Mouse (Mus musculus) ES-E14 (cell line): Measurements from ENCODE around the gene Tspear.

Source experiments
- MAFK ChIP-seq: IDR thresholded peaks from 2 replicates; pipeline ENCODE4 v1.6.1; 2014; ENCODE audit warnings: mild to moderate bottlenecking, low read depth, low read length, inconsistent platforms; ENCODE audit not compliant: insufficient read depth
- ZC3H11A ChIP-seq: IDR thresholded peaks from 2 replicates; pipeline ENCODE4 v1.6.1; 2012; ENCODE audit warnings: low read depth, mild to moderate bottlenecking, inconsistent platforms, low read length, borderline replicate concordance

GRCm38 (mm10) chr10:77658286-77658994 is 27.9 kb upstream of the Tspear start:
- TF ChIP-seq ZC3H11A (no peak), MAFK (no peak)
